Mouse (Mus musculus) intestine, embryonic 15.5 days (tissue): ENCODE data around the gene Prr7. TPM values are rescaled to one million over a fixed set of nuclear protein-coding genes. Genes with fewer than 3 reads are reported as not detected.
A peak's percentile ranks its signal among the peaks of the same experiment; 100 is the strongest.

Source experiments
- ATAC-seq: fragments of 200-750 bp; cut with Nextera tagmentation; 2 replicates; pipeline ENCODE4 v1.8.0; 2017; ENCODE audit warnings: moderate TSS enrichment, moderate library complexity
- H3K27ac ChIP-seq: fragments of 300-500 bp; sonication (generic); 2 replicates; pipeline ENCODE4 v1.5.1; 2015; ENCODE audit warnings: mild to moderate bottlenecking, inconsistent platforms
- H3K27me3 ChIP-seq: fragments of 300-500 bp; sonication (generic); replicated peaks from 2 replicates; pipeline ENCODE4 v1.6.1; 2015; ENCODE audit warnings: inconsistent platforms
- H3K36me3 ChIP-seq: fragments of 300-500 bp; sonication (generic); 2 replicates; pipeline ENCODE4 v1.6.1; 2015; ENCODE audit warnings: inconsistent platforms
- H3K4me1 ChIP-seq: fragments of 300-500 bp; sonication (generic); replicated peaks from 2 replicates; pipeline ENCODE4 v1.6.1; 2015; ENCODE audit warnings: inconsistent platforms
- H3K4me2 ChIP-seq: fragments of 300-500 bp; sonication (generic); replicated peaks from 2 replicates; pipeline ENCODE4 v1.6.1; 2015; ENCODE audit warnings: mild to moderate bottlenecking, inconsistent platforms
- H3K4me3 ChIP-seq: fragments of 300-500 bp; sonication (generic); replicated peaks from 2 replicates; pipeline ENCODE4 v1.5.1; 2015; ENCODE audit warnings: inconsistent platforms
- H3K9ac ChIP-seq: fragments of 300-500 bp; sonication (generic); 2 replicates; pipeline ENCODE4 v1.6.1; 2015; ENCODE audit warnings: inconsistent platforms
- H3K9me3 ChIP-seq: fragments of 300-500 bp; sonication (generic); 2 replicates; pipeline ENCODE4 v1.6.1; 2016; ENCODE audit warnings: inconsistent platforms
- WGBS: fragments of 180-500 bp; shearing (Covaris S2); methylation state at CpG from one replicate; pipeline ENCODE4 v1.1.7; 2015; 5-methylcytosine and 5-hydroxymethylcytosine counted together
- polyA plus RNA-seq: library from polyadenylated mRNA; unstranded; fragments of >200 nt; fragmentation: Nextera tagmentation; extraction: Ambion mirVana; gene quantifications from 2 replicates; pipeline ENCODE4 v1.2.1, GENCODE M21; 2015

The Prr7 gene
- polyA plus RNA-seq, 1 experiment from 2014 or later = 0.28 TPM

- 48% methylated on average over 7 of the region's 7 CpGs for WGBS
- ATAC-seq = no peak
- Histone ChIP-seq H3K9ac (no peak overlapping the region), H3K27me3 (no peaks in the 10 kb centered on the region), H3K4me1 (peaks cover 57% of the 10 kb centered on the region), H3K4me3 (no peak overlapping the region), H3K4me2 (peak overlapping the region; percentile 82), H3K36me3 (0 out of 2 replicates have a peak, but pooled peaks cover 9% of the 10 kb centered on the region), H3K27ac (no peak overlapping the region), H3K9me3 (no peaks in the 10 kb centered on the region)
These were observed 20.5 kb downstream of the Prr7 start for GRCm38 (mm10) chr13:55484520-55485088.

- Histone ChIP-seq H3K9ac (peak overlapping the region; percentile 96), H3K36me3 (0 out of 2 replicates have a peak, but pooled peaks cover 6% of the 10 kb centered on the region), H3K4me3 (peak overlapping the region; percentile 73), H3K4me1 (peaks cover 57% of the 10 kb centered on the region), H3K4me2 (peak overlapping the region; percentile 82), H3K27me3 (no peaks in the 10 kb centered on the region), H3K9me3 (no peaks in the 10 kb centered on the region), H3K27ac (peak overlapping the region; percentile 83; the same call in 1 of the 2 replicates)
- ATAC-seq = no peak
- WGBS = 41% methylated on average over 14 of the region's 14 CpGs
These were observed 22.1 kb downstream of the Prr7 start for GRCm38 (mm10) chr13:55486029-55486794.

DNA sequence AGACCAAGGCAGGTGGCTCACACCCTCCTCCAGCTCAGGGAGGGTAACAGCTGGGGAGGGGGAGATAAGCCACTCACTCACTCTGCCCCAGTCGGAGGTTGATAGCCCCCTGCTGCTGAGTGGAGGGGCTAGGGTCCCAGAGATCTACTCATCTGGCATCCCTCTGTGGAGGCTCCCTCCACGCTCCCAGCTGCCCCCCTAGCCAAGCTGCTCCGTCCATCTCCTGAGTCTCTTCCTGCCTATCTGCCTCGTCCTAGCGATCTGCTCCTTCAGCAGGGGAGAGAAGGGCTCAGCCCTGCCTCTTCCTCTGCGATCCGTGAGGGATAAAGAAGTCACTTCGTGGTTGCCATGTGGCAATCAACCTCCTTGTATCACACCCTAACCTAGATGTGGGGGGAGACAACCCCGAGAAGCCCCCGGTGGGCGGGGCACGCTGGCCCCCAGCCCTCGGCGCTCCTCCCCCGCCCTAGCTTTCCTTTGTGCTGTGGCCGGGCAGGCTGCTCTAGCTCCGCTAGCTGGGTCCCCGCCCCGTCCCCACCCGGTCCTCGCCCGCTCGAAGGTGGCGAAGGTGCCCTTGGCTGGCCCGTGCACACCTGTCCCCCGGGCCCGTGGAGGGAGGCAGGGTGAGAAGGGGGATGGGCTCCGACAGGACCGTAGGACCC lies 23.0 kb downstream of the Prr7 start:
- peak; percentile 66 for ATAC-seq
- H3K4me3 ChIP-seq = peak overlapping the region; percentile 73
- H3K36me3 ChIP-seq = 0 out of 2 replicates have a peak, but pooled peaks cover 2% of the 10 kb centered on the region
- under 1% methylated on average over 21 of the region's 29 CpGs for WGBS
- H3K4me1 ChIP-seq = peaks cover 57% of the 10 kb centered on the region
- H3K27me3 ChIP-seq = no peaks in the 10 kb centered on the region
- peak overlapping the region; percentile 96 for H3K9ac ChIP-seq
- peak overlapping the region; percentile 83 for H3K27ac ChIP-seq
- no peaks in the 10 kb centered on the region for H3K9me3 ChIP-seq
- peak overlapping the region; percentile 82 for H3K4me2 ChIP-seq

GRCm38 (mm10) chr13:55487578-55488498 lies 23.8 kb downstream of the Prr7 start, which contains the start of gene Dbn1:
Gene Dbn1 (minus strand): TSS chr13:55488111.
- no peaks in the 10 kb centered on the region for H3K36me3 ChIP-seq
- peak within 1 kb of the TSS; percentile 96 for H3K9ac ChIP-seq
- ATAC-seq = peak; percentile 86
- H3K27ac ChIP-seq = peak within 1 kb of the TSS; percentile 83
- 1% methylated on average over 75 of the region's 83 CpGs for WGBS
- H3K27me3 ChIP-seq = no peaks in the 10 kb centered on the region
- peaks cover 51% of the 10 kb centered on the region for H3K4me1 ChIP-seq
- peak within 1 kb of the TSS; percentile 73 for H3K4me3 ChIP-seq
- peak within 1 kb of the TSS; percentile 82 for H3K4me2 ChIP-seq
- no peaks in the 10 kb centered on the region for H3K9me3 ChIP-seq

GRCm38 (mm10) chr13:55494257-55494656 lies 30.2 kb downstream of the Prr7 start:
- Histone ChIP-seq H3K4me3 (no peak overlapping the region), H3K36me3 (no peaks in the 10 kb centered on the region), H3K4me1 (peaks cover 15% of the 10 kb centered on the region), H3K9me3 (no peaks in the 10 kb centered on the region), H3K9ac (no peak overlapping the region), H3K27ac (no peak overlapping the region), H3K27me3 (no peaks in the 10 kb centered on the region; the same call in 1 of the 2 replicates), H3K4me2 (no peak overlapping the region)
- WGBS = 29% methylated on average over 2 of the region's 2 CpGs
- ATAC-seq = no peak

DNA sequence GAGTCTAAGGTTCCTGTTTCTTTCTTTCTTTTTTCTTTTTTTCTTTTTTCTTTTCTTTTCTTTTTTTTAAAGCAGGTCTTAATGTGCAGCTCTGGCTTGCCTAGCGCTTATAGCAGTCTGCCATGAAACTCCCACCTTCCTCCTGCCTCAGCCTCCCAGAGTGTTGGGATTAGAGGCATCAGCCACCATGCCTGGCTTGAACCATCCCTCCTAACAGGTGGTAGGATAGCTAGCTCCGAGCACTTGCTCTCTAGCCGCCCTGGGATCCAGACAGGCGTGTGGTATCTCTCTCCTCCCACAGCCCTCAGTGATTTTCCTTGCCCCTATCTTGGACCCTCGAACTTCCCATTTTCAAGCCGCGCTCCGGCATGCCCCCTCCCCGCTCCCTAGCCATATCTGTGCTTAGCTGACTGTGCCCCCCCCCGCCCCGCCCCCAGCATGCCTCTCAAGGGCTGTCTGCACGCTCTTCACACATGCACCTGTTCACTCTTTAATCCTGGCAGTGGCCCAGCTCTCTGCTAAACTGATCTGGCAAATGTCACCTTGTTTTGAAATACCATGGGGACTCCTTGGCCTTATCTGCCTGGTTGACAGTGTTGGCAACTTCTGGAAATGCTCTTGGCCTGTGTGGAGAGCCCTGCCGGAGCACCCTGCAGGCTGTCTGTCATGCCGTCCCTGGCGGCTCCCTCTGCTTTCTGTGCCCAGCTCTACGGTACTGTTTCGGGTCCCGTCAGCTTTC lies 31.0 kb downstream of the Prr7 start:
- peak; percentile 56 for ATAC-seq
- Histone ChIP-seq H3K27me3 (no peaks in the 10 kb centered on the region; the same call in 1 of the 2 replicates), H3K9ac (no peak overlapping the region), H3K4me3 (no peak overlapping the region), H3K36me3 (no peaks in the 10 kb centered on the region; the same call in 1 of the 2 replicates), H3K4me2 (0 out of 2 replicates have a peak overlapping the region, but pooled peaks have one; percentile 3), H3K4me1 (peaks cover 15% of the 10 kb centered on the region), H3K9me3 (no peaks in the 10 kb centered on the region), H3K27ac (no peak overlapping the region)
- WGBS = 18% methylated on average over 18 of the region's 18 CpGs

DNA sequence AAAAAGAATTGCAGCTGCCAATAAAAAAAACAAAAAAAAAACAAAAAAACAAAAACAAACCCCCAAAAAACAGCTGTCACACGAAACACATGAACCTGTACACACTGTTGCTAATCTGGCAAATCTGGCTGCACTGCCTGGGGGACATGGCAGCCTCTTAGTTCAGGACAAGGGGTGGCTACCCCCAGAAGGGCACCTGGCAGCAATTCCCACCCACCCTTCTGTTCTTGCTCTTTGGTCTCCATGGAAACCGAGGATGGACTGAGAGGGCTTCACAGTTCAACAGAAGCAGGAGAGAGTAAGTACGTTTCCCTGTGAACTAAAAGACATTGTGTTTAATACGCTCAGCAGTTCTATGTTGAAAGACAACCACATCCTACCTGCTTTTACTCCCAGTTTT lies 31.6 kb downstream of the Prr7 start:
- no peak overlapping the region for H3K27ac ChIP-seq
- no peak overlapping the region for H3K9ac ChIP-seq
- no peaks in the 10 kb centered on the region; the same call in 1 of the 2 replicates for H3K36me3 ChIP-seq
- H3K4me1 ChIP-seq = peaks cover 15% of the 10 kb centered on the region
- no peak overlapping the region; the same call in 1 of the 2 replicates for H3K4me2 ChIP-seq
- no peak overlapping the region for H3K4me3 ChIP-seq
- no peak for ATAC-seq
- H3K9me3 ChIP-seq = no peaks in the 10 kb centered on the region
- WGBS = 46% methylated on average over 4 of the region's 4 CpGs
- no peaks in the 10 kb centered on the region; the same call in 1 of the 2 replicates for H3K27me3 ChIP-seq

DNA sequence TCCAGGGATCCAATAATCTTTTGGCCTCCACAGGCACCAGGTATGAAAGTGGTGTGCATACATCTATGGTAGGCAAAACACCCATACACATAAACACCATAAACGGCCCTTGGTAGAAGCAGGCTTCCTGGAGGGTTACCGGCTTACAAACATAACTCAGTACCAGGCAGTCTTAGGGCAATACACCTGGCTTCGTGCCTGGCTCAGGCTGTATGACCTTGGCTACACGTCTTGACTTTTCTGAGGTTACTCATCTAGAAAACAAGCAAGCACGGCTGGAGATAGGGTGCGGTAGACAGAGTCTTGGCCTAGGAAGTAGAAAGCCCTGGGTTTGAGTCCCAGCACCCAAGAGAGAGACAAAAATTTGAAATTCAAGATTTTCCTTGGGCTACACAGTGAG lies 32.6 kb downstream of the Prr7 start:
- Histone ChIP-seq H3K9me3 (no peaks in the 10 kb centered on the region), H3K4me2 (no peak overlapping the region), H3K9ac (no peak overlapping the region), H3K4me1 (peaks cover 15% of the 10 kb centered on the region), H3K27ac (no peak overlapping the region), H3K4me3 (no peak overlapping the region), H3K36me3 (no peaks in the 10 kb centered on the region; the same call in 1 of the 2 replicates), H3K27me3 (no peaks in the 10 kb centered on the region; the same call in 1 of the 2 replicates)
- no peak for ATAC-seq
- WGBS = 78% methylated on average over 6 of the region's 6 CpGs

- H3K4me1 ChIP-seq = peaks cover 15% of the 10 kb centered on the region
- no peak overlapping the region for H3K4me3 ChIP-seq
- no peak overlapping the region for H3K4me2 ChIP-seq
- H3K27me3 ChIP-seq = no peaks in the 10 kb centered on the region; the same call in 1 of the 2 replicates
- peaks cover 13% of the 10 kb centered on the region; the same call in 1 of the 2 replicates for H3K36me3 ChIP-seq
- WGBS = 56% methylated on average over 11 of the region's 11 CpGs
- H3K27ac ChIP-seq = no peak overlapping the region
- H3K9ac ChIP-seq = no peak overlapping the region
- H3K9me3 ChIP-seq = no peaks in the 10 kb centered on the region
- ATAC-seq = no peak
These were observed 34.8 kb downstream of the Prr7 start for GRCm38 (mm10) chr13:55498906-55499305.

DNA sequence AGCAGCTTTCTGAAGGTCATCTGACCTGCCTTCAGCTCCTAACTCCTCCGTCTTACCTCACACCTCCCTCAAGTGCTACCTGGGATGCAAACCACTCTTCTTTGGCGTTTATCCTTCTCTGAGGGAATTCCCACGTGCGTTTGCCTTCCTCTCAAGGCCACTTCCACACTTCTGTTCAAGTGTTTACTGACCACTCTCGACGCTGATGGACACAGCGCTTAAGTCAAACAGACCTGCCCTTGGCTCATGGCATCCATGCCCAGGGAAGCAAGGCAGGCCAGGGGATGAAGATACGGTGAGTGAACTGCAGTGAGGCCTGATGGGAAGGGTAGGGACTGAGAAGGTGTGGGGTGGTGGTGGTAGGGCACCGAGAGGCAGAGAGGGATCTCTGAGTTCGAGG lies 36.5 kb downstream of the Prr7 start:
- peaks cover 27% of the 10 kb centered on the region for H3K36me3 ChIP-seq
- no peak overlapping the region for H3K4me2 ChIP-seq
- ATAC-seq = no peak
- H3K9me3 ChIP-seq = no peaks in the 10 kb centered on the region
- H3K4me3 ChIP-seq = no peak overlapping the region
- WGBS = 68% methylated on average over 10 of the region's 10 CpGs
- no peak overlapping the region for H3K9ac ChIP-seq
- H3K27ac ChIP-seq = no peak overlapping the region
- H3K27me3 ChIP-seq = no peaks in the 10 kb centered on the region
- peaks cover 5% of the 10 kb centered on the region; the same call in 1 of the 2 replicates for H3K4me1 ChIP-seq

DNA sequence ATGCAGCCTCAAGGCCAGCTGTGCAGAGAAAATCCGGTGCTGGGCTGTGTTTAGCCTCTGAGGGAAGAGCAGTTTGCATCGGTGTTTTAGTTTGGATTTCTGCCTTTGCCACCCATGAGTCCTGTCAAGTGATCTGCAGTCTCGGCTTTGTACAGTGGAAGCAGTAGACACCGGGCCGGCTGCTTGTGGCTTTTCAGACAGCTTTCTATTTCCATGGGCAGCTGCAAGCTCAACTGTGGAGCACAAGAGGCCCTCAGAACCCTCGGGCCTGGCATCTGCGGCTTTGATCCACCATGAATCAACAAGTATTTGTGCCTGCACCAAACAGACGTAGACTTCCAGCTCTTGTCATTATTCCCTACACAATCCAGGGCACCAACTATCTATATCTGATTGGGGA lies 38.3 kb downstream of the Prr7 start:
- no peak overlapping the region for H3K27ac ChIP-seq
- no peaks in the 10 kb centered on the region for H3K27me3 ChIP-seq
- no peak overlapping the region for H3K4me2 ChIP-seq
- no peaks in the 10 kb centered on the region for H3K9me3 ChIP-seq
- 88% methylated on average over 8 of the region's 8 CpGs for WGBS
- H3K4me1 ChIP-seq = no peaks in the 10 kb centered on the region
- H3K4me3 ChIP-seq = no peak overlapping the region
- H3K36me3 ChIP-seq = peaks cover 36% of the 10 kb centered on the region
- no peak overlapping the region for H3K9ac ChIP-seq
- ATAC-seq = no peak
